Comparison of ENCODE assay signal across 31 mouse cellular contexts in the genomic region with DNA sequence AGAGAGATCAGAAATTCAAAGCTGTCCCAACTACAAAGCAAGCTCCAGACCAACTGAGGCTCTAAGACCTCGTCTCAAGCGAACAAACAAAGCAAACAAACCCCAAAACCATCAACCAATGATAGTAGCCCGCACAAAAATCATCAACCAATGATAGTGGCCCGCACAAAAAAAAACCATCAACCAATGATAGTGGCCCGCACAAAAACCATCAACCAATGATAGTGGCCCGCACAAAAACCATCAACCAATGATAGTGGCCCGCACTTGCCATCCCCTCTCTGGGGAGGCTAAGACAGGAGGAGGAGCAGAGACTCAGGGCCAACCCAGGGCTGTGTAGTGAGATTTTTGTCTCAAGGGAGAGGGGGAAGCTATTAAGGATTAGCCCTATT. TPM values are rescaled to one million over a fixed set of nuclear protein-coding genes. Genes with fewer than 3 reads are reported as not detected.
DNase-seq lines count a peak whose midpoint lies in the region; ATAC-seq and TF ChIP-seq lines count a peak whose summit lies in the region.
"Had no signal": no experiment of that assay in that cellular context is flagged by ENCODE, and none has a peak within 500 bp of the region (broad histone marks: within the 10 kb centered on the region; RNA-seq: fewer than 3 reads in every experiment).

No protein-coding gene starts in this region.

- no peak overlapping the region for H3K4me3 ChIP-seq in midbrain, embryonic 10.5 days
- no peak overlapping the region for H3K4me3 ChIP-seq in midbrain, postnatal 0 days (ENCODE audit: low read depth, low read length)
- peak overlapping the region in 1 of 2 experiments; percentile 40; a peak in 2 of 4 replicates for H3K4me3 ChIP-seq in ES-E14 (ENCODE audit: insufficient read depth in 1 of 2, low read depth in 1 of 2, low read length in 2 of 2, poor library complexity in 1 of 2, severe bottlenecking in 1 of 2)
- no peak overlapping the region for H3K4me3 ChIP-seq in liver, embryonic 11.5 days (ENCODE audit: low read depth, low read length)
- H3K4me3 ChIP-seq: forebrain, embryonic 10.5 days; forebrain, embryonic 13.5 days; gastrocnemius, adult 2 months; hindbrain, embryonic 12.5 days; hindbrain, embryonic 15.5 days had no signal

- H3K4me2 ChIP-seq in midbrain, postnatal 0 days (ENCODE audit: low read depth, low read length, poor library complexity, severe bottlenecking), result no peak overlapping the region
- H3K4me2 ChIP-seq in liver, embryonic 11.5 days, result no peak overlapping the region
- H3K4me2 ChIP-seq: forebrain, embryonic 13.5 days; heart, embryonic 11.5 days; hindbrain, embryonic 12.5 days; hindbrain, embryonic 15.5 days had no signal

- TF ChIP-seq CTCF in midbrain, postnatal 0 days (IDR thresholded peaks at IDR 0.05), result no peak

- no peak overlapping the region for H3K9ac ChIP-seq in midbrain, postnatal 0 days (replicated peaks; ENCODE audit: low read length, poor library complexity, severe bottlenecking)
- H3K9ac ChIP-seq in ES-E14 (ENCODE audit: insufficient read depth, low read depth, low read length, poor library complexity, severe bottlenecking), result no peak overlapping the region
- H3K9ac ChIP-seq in liver, embryonic 11.5 days (ENCODE audit: low read depth, low read length), result no peak overlapping the region
- H3K9ac ChIP-seq: forebrain, embryonic 13.5 days; hindbrain, embryonic 12.5 days; hindbrain, embryonic 15.5 days had no signal

- 66% methylated on average over 7 of the region's 7 CpGs for WGBS in midbrain, embryonic 10.5 days
- WGBS in midbrain, postnatal 0 days, result 79% methylated on average over 7 of the region's 7 CpGs
- 47% methylated on average over 7 of the region's 7 CpGs for WGBS in liver, embryonic 11.5 days

- in situ Hi-C loops in ES-E14 (cut with MboI; ENCODE audit: low sequenced_read_pairs in 2 of 2, unreplicated experiment in 2 of 2), result no loop called here

- H3K4me1 ChIP-seq in midbrain, embryonic 10.5 days, result peaks cover 37% of the 10 kb centered on the region
- H3K4me1 ChIP-seq in midbrain, postnatal 0 days (ENCODE audit: insufficient read depth, low read length), result no peaks in the 10 kb centered on the region
- peaks cover 0 to 10% of the 10 kb centered on the region in 2 experiments; a peak in 2 of 4 replicates for H3K4me1 ChIP-seq in ES-E14 (ENCODE audit: control insufficient read depth in 2 of 2, insufficient read depth in 2 of 2, low read length in 2 of 2, poor library complexity in 1 of 2)
- H3K4me1 ChIP-seq in liver, embryonic 11.5 days (replicated peaks; ENCODE audit: control insufficient read depth, insufficient read depth, low read length), result no peaks in the 10 kb centered on the region

- no peaks in the 10 kb centered on the region for H3K27me3 ChIP-seq in midbrain, embryonic 10.5 days (ENCODE audit: low read depth, poor library complexity, severe bottlenecking)
- no peaks in the 10 kb centered on the region for H3K27me3 ChIP-seq in midbrain, postnatal 0 days (ENCODE audit: insufficient read depth, low read length)
- H3K27me3 ChIP-seq in liver, embryonic 11.5 days (replicated peaks; ENCODE audit: control insufficient read depth, insufficient read depth, low read length), result no peaks in the 10 kb centered on the region
- H3K27me3 ChIP-seq: forebrain, embryonic 13.5 days; hindbrain, embryonic 12.5 days; hindbrain, embryonic 15.5 days had no signal

- 0 out of 2 replicates have a peak overlapping the region, but pooled peaks have one; percentile 33 for H3K27ac ChIP-seq in midbrain, embryonic 10.5 days (replicated peaks)
- no peak overlapping the region for H3K27ac ChIP-seq in midbrain, postnatal 0 days (ENCODE audit: low read depth, low read length)
- H3K27ac ChIP-seq in ES-E14 (ENCODE audit: insufficient read depth, low read depth, low read length, poor library complexity, severe bottlenecking), result no peak overlapping the region
- H3K27ac ChIP-seq in liver, embryonic 11.5 days (ENCODE audit: low read depth, low read length), result no peak overlapping the region
- H3K27ac ChIP-seq: forebrain, embryonic 10.5 days; forebrain, embryonic 13.5 days; gastrocnemius, adult 2 months; hindbrain, embryonic 12.5 days; hindbrain, embryonic 15.5 days had no signal

- H3K36me3 ChIP-seq in midbrain, embryonic 10.5 days, result peaks cover 22% of the 10 kb centered on the region
- H3K36me3 ChIP-seq in midbrain, postnatal 0 days (ENCODE audit: insufficient read depth, low read length), result peaks cover 20% of the 10 kb centered on the region
- H3K36me3 ChIP-seq in ES-E14 (ENCODE audit: control insufficient read depth, insufficient read depth, low read length, poor library complexity, severe bottlenecking), result no peaks in the 10 kb centered on the region
- H3K36me3 ChIP-seq in liver, embryonic 11.5 days (ENCODE audit: control insufficient read depth, insufficient read depth, low read length), result no peaks in the 10 kb centered on the region

- no peak for DNase-seq in midbrain, embryonic 10.5 days (ENCODE audit: low spot score)
- no peak for DNase-seq in midbrain, postnatal 0 days (ENCODE audit: low spot score)
- DNase-seq in ES-E14 (ENCODE audit: low read depth, low spot score) (peak; percentile 30), WW6 (ENCODE audit: low read depth, low spot score) (peak; percentile 40)
- no peak for DNase-seq in urinary bladder, adult 2 months (ENCODE audit: low spot score)
- no peak for DNase-seq in liver, embryonic 11.5 days (ENCODE audit: low spot score)
- no peak for DNase-seq in adrenal gland, postnatal 14 days
- DNase-seq: adrenal gland, adult 2 months; adrenal gland, postnatal 25 days; cerebellum, adult 11-12 months; cerebellum, adult 9-10 months; cerebellum, postnatal 14 days; gastrocnemius, adult 2 months; gastrocnemius, postnatal 14 days; heart, adult 11 months had no signal

- ATAC-seq in midbrain, postnatal 0 days (ENCODE audit: low FRiP score), result no peak
- no peak for ATAC-seq in liver, embryonic 11.5 days (replicated peaks; ENCODE audit: low FRiP score)
- ATAC-seq: forebrain, embryonic 13.5 days; forebrain, embryonic 16.5 days had no signal

- 0 out of 2 replicates have a peak, but pooled peaks cover 3% of the 10 kb centered on the region for H3K9me3 ChIP-seq in midbrain, embryonic 10.5 days (replicated peaks)
- H3K9me3 ChIP-seq in midbrain, postnatal 0 days (ENCODE audit: low read length), result no peaks in the 10 kb centered on the region
- no peaks in the 10 kb centered on the region for H3K9me3 ChIP-seq in ES-E14 (ENCODE audit: control insufficient read depth, insufficient read depth, low read depth, low read length)
- no peaks in the 10 kb centered on the region for H3K9me3 ChIP-seq in liver, embryonic 11.5 days (ENCODE audit: control insufficient read depth, low read length)
- H3K9me3 ChIP-seq: forebrain, embryonic 13.5 days; hindbrain, embryonic 12.5 days; hindbrain, embryonic 15.5 days had no signal

TF ChIP-seq in ES-E14, 5 proteins besides CTCF, POLR2A, EP300 and RAD21:
- TF ChIP-seq MAFK (IDR thresholded peaks at IDR 0.05; ENCODE audit: insufficient read depth, low read depth, low read length), result no peak
- peak; percentile 95 for TF ChIP-seq CHD2 (IDR thresholded peaks at IDR 0.05; ENCODE audit: low read depth, low read length)
TF ChIP-seq in ES-E14: peak in this region for 1.

RNA-seq across cellular contexts. Expression of a gene that starts 14.9 kb away (rescaled TPM):
- not detected in 2 replicates for polyA plus RNA-seq in midbrain, embryonic 10.5 days (2016; fragmentation: Nextera tagmentation; extraction: Ambion mirVana)
- not detected in 2 replicates for total RNA-seq in midbrain, postnatal 0 days (2014; rRNA removed)
- polyA plus RNA-seq in midbrain, postnatal 0 days (2015; fragmentation: Nextera tagmentation; extraction: Ambion mirVana), result not detected in 2 replicates
- not detected in 2 replicates for total RNA-seq in ES-E14 (2012; rRNA removed)
- polyA plus RNA-seq in urinary bladder, adult 2 months (2012; rRNA removed), result not detected in 2 replicates
- polyA plus RNA-seq in liver, embryonic 11.5 days (2014; fragmentation: Nextera tagmentation; extraction: Ambion mirVana), result not detected in 2 replicates
- not detected in 2 replicates for total RNA-seq in adrenal gland, postnatal 14 days (2021)
- total RNA-seq: adrenal gland, adult 2 months; adrenal gland, postnatal 25 days; gastrocnemius, adult 2 months; gastrocnemius, postnatal 14 days; gastrocnemius, postnatal 4 days; heart, adult 8-10 months; heart, postnatal 25 days; hematopoietic stem cell, adult 5-6 weeks had no signal
- polyA plus RNA-seq: adrenal gland, adult 2 months; brain, embryonic 14.5 days; embryonic facial prominence, embryonic 11.5 days; embryonic facial prominence, embryonic 14.5 days; forebrain, embryonic 10.5 days; forebrain, embryonic 13.5 days; forebrain, embryonic 16.5 days; heart, embryonic 11.5 days; heart, embryonic 14.5 days; heart, postnatal 0 days; hindbrain, embryonic 12.5 days; hindbrain, embryonic 15.5 days; intestine, embryonic 14.5 days had no signal

RNA-seq across cellular contexts. Expression of a gene that starts 52.0 kb away (rescaled TPM):
- polyA plus RNA-seq in midbrain, embryonic 10.5 days (2016; fragmentation: Nextera tagmentation; extraction: Ambion mirVana), result 14.4 and 20.4 TPM in 2 replicates
- 61.9 and 64.0 TPM in 2 replicates for total RNA-seq in midbrain, postnatal 0 days (2014; rRNA removed)
- polyA plus RNA-seq in midbrain, postnatal 0 days (2015; fragmentation: Nextera tagmentation; extraction: Ambion mirVana), result 52.6 and 56.2 TPM in 2 replicates
- total RNA-seq in ES-E14 (2012; rRNA removed), result 3.7 and 5.3 TPM in 2 replicates
- polyA plus RNA-seq in urinary bladder, adult 2 months (2012; rRNA removed), result 0.96 and 1.1 TPM in 2 replicates
- 2.2 and 2.3 TPM in 2 replicates for polyA plus RNA-seq in liver, embryonic 11.5 days (2014; fragmentation: Nextera tagmentation; extraction: Ambion mirVana)
- 2.9 and 3.3 TPM in 2 replicates for total RNA-seq in adrenal gland, postnatal 14 days (2021)

Comparison
In these comparisons a context has a peak if more than half of its experiments do, and no peak if none do; other contexts are left out.
1. DNase-seq: peak in ES-E14 (single experiment) and WW6 (single experiment); none in midbrain, embryonic 10.5 days (single experiment), midbrain, postnatal 0 days (single experiment), urinary bladder, adult 2 months (single experiment), liver, embryonic 11.5 days (single experiment) and adrenal gland, postnatal 14 days (single experiment).